Mouse (Mus musculus) heart, adult 2 months (tissue): ENCODE results near the gene Ift122.

Experiments
- CTCF ChIP-seq: fragments of 200-600 bp; IDR thresholded peaks from 2 replicates; pipeline ENCODE4 v1.8.1; 2022; ENCODE audit warnings: antibody characterized with exemption, mild to moderate bottlenecking, moderate library complexity
- EP300 ChIP-seq: fragments of 200-500 bp; IDR thresholded peaks from 2 replicates; pipeline ENCODE4 v1.6.1; 2011; ENCODE audit warnings: low read depth, low read length, control low read depth; ENCODE audit not compliant: insufficient read depth
- POLR2A ChIP-seq: fragments of 200-500 bp; IDR thresholded peaks from 2 replicates; pipeline ENCODE4 v1.6.1; 2011; ENCODE audit warnings: mild to moderate bottlenecking, low read depth, low read length, control low read depth; ENCODE audit not compliant: insufficient read depth

- TF ChIP-seq CTCF, result no peak
- TF ChIP-seq POLR2A, result no peak
- TF ChIP-seq EP300, result no peak
Measured at GRCm38 (mm10) chr6:115906871-115907270, 53.6 kb downstream of the Ift122 start.
